In genomic region chr16:10990763-10991162, GRCm38 (mm10) we compare ENCODE assay signal across 13 mouse cellular contexts.
DNase-seq lines count a peak whose midpoint lies in the region; ATAC-seq lines count a peak whose summit lies in the region.
"Had no signal": no experiment of that assay in that cellular context is flagged by ENCODE, and none has a peak within 500 bp of the region (broad histone marks: within the 10 kb centered on the region; RNA-seq: fewer than 3 reads in every experiment).

No protein-coding gene starts in this region.

- peak; percentile 53 for DNase-seq in kidney, adult 11 months
- DNase-seq in kidney, adult 9 months = no peak
- peak; percentile 30 for DNase-seq in lung, postnatal 25 days (ENCODE audit: low spot score)
- no peak for DNase-seq in testis, postnatal 14 days (ENCODE audit: low spot score)
- DNase-seq in thymus, postnatal 0 days (ENCODE audit: low spot score) = no peak
- DNase-seq: adrenal gland, adult 8-10 months; cerebellum, adult 11 months; heart, adult 11 months; layer of hippocampus, postnatal 36 days; thymus, postnatal 36 days had no signal

- peak overlapping the region; percentile 45 for H3K27ac ChIP-seq in brown adipose tissue, adult 24 weeks (replicated peaks; ENCODE audit: low read depth, low read length)
- H3K27ac ChIP-seq in kidney, embryonic 15.5 days = peak overlapping the region; percentile 96; the same call in 1 of the 2 replicates

- H3K4me3 ChIP-seq in brown adipose tissue, adult 24 weeks (ENCODE audit: insufficient read depth, low read depth, low read length) = peak overlapping the region; percentile 81; the same call in 1 of the 2 replicates
- H3K4me3 ChIP-seq in kidney, embryonic 15.5 days (replicated peaks) = peak overlapping the region; percentile 70

- 40% methylated on average over 4 of the region's 4 CpGs for WGBS in kidney, embryonic 15.5 days

- peaks cover 24% of the 10 kb centered on the region for H3K36me3 ChIP-seq in kidney, embryonic 15.5 days

- peaks cover 22% of the 10 kb centered on the region for H3K4me1 ChIP-seq in brown adipose tissue, adult 24 weeks (ENCODE audit: control insufficient read depth, insufficient read depth, insufficient read length, low read length)
- peaks cover 51% of the 10 kb centered on the region for H3K4me1 ChIP-seq in kidney, embryonic 15.5 days

- H3K9ac ChIP-seq in kidney, embryonic 15.5 days = no peak overlapping the region

- H3K9me3 ChIP-seq in kidney, embryonic 15.5 days (replicated peaks) = no peaks in the 10 kb centered on the region

- no peaks in the 10 kb centered on the region for H3K27me3 ChIP-seq in kidney, embryonic 15.5 days

- peak overlapping the region; percentile 65 for H3K4me2 ChIP-seq in kidney, embryonic 15.5 days

- ATAC-seq in kidney, embryonic 15.5 days (replicated peaks; ENCODE audit: low FRiP score) = no peak
- ATAC-seq: forebrain, embryonic 14.5 days had no signal

Comparison
In these comparisons a context has a peak if more than half of its experiments do, and no peak if none do; other contexts are left out.
1. DNase-seq: peak in kidney, adult 11 months (single experiment) and lung, postnatal 25 days (single experiment); none in kidney, adult 9 months (single experiment), testis, postnatal 14 days (single experiment) and thymus, postnatal 0 days (single experiment).